Mouse (Mus musculus) liver, embryonic 13.5 days (tissue): Measurements from ENCODE around the gene Klhl20. TPM values are rescaled to one million over a fixed set of nuclear protein-coding genes. Genes with fewer than 3 reads are reported as not detected.

Experiments used
- ATAC-seq: fragments of 200-750 bp; cut with Nextera tagmentation; 2 replicates; pipeline ENCODE4 v1.8.0; 2017; ENCODE audit warnings: low read depth, mild to moderate bottlenecking, moderate number of reproducible peaks, moderate library complexity
- DNase-seq: peaks from one replicate; pipeline ENCODE4 v3.0.0; 2022
- H3K27ac ChIP-seq: fragments of 300-500 bp; sonication (generic); 2 replicates; pipeline ENCODE4 v1.5.1; 2015; ENCODE audit warnings: moderate library complexity, mild to moderate bottlenecking, inconsistent platforms
- H3K27me3 ChIP-seq: fragments of 300-500 bp; sonication (generic); 2 replicates; pipeline ENCODE4 v1.6.1; 2015; ENCODE audit warnings: mild to moderate bottlenecking, inconsistent platforms
- H3K36me3 ChIP-seq: fragments of 300-500 bp; sonication (generic); 2 replicates; pipeline ENCODE4 v1.6.1; 2015; ENCODE audit warnings: mild to moderate bottlenecking, inconsistent platforms
- H3K4me1 ChIP-seq: fragments of 300-500 bp; sonication (generic); replicated peaks from 2 replicates; pipeline ENCODE4 v1.6.1; 2015; ENCODE audit warnings: inconsistent platforms
- H3K4me2 ChIP-seq: fragments of 300-500 bp; sonication (generic); 2 replicates; pipeline ENCODE4 v1.6.1; 2015; ENCODE audit warnings: inconsistent platforms, mild to moderate bottlenecking, moderate library complexity
- H3K4me3 ChIP-seq: fragments of 300-500 bp; sonication (generic); replicated peaks from 2 replicates; pipeline ENCODE4 v1.5.1; 2015; ENCODE audit warnings: mild to moderate bottlenecking, inconsistent platforms
- H3K9ac ChIP-seq: fragments of 300-500 bp; sonication (generic); 2 replicates; pipeline ENCODE4 v1.6.1; 2015; ENCODE audit warnings: mild to moderate bottlenecking, inconsistent platforms
- H3K9me3 ChIP-seq: fragments of 300-500 bp; sonication (generic); replicated peaks from 2 replicates; pipeline ENCODE4 v1.6.1; 2016; ENCODE audit warnings: inconsistent platforms
- WGBS: fragments of 180-500 bp; shearing (Covaris S2); methylation state at CpG from one replicate; pipeline ENCODE4 v1.1.7; 2015; ENCODE audit not compliant: insufficient replicate concordance; 5-methylcytosine and 5-hydroxymethylcytosine counted together
- polyA plus RNA-seq: library from polyadenylated mRNA; unstranded; fragments of >200 nt; fragmentation: Nextera tagmentation; extraction: Ambion mirVana; gene quantifications from 2 replicates; pipeline ENCODE4 v1.2.1, GENCODE M21; 2015

The Klhl20 gene
- polyA plus RNA-seq, 1 experiment from 2014 or later: 5.7 TPM

DNA sequence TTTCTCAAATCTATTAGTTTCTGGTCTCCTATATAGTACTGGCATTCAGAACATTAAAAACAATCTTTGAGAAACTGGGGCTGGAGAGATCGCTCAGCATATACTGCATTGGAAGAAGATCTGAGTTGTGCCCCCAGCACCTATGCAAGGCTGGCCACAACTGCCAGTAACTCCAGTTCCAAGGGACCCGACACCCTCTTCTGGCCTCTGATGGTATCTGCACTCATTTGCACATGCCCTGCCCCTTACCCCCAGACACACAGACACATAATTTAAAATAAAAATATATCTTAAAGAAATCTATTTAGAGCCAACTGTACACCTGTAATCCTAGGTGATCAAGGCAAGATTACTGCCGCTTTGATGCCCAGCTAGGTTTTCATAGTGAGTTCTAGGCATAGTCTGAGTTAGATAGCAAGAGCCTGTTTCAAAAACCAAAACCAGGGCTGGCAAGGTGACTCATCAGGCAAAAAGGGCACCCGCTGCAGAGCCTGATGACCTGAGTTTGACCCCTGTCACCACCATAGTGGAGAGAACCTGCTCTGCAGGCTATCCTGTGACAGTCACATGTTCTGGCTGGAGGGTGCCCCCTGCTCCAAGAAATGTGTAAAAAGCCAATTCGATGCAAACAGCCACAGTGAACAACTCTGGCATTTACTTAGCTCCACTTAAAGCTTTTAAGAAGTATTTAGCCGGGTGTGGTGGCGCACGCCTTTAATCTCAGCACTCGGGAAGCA lies 8.9 kb upstream of the Klhl20 start:
- ATAC-seq (no peak), DNase-seq (no peak)
- no peak overlapping the region for H3K4me3 ChIP-seq
- H3K36me3 ChIP-seq: no peaks in the 10 kb centered on the region
- no peaks in the 10 kb centered on the region for H3K9me3 ChIP-seq
- peaks cover 4% of the 10 kb centered on the region; the same call in 1 of the 2 replicates for H3K4me1 ChIP-seq
- no peak overlapping the region for H3K9ac ChIP-seq
- 66% methylated on average over 9 of the region's 9 CpGs for whole genome bisulfite sequencing
- no peak overlapping the region for H3K4me2 ChIP-seq
- H3K27me3 ChIP-seq: peaks cover 17% of the 10 kb centered on the region
- H3K27ac ChIP-seq: no peak overlapping the region

DNA sequence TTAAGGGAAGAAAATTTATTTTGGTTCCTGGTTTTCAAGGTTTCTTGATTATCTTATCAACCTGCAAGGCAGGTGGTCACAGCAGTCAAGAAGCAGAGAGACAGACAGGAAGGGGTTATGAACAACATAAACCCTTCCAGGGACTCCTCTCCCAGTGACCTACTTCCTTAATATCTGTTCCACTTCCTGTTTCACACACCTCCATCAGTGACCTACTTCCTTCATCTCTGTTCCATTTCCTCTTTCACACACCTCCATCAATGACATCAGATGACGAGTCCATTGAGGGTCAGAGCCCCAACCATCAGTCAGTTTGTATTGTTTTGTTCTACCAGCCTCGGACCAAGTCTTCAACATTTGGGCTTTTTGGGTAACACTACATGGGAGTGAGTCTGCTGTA lies 8.2 kb upstream of the Klhl20 start:
- Histone ChIP-seq H3K9me3 (no peaks in the 10 kb centered on the region), H3K4me1 (peaks cover 4% of the 10 kb centered on the region; the same call in 1 of the 2 replicates), H3K27me3 (peaks cover 17% of the 10 kb centered on the region), H3K4me3 (no peak overlapping the region), H3K9ac (no peak overlapping the region), H3K4me2 (no peak overlapping the region), H3K27ac (no peak overlapping the region), H3K36me3 (no peaks in the 10 kb centered on the region)
- no peak for DNase-seq
- WGBS: 54% methylated on average over 2 of the region's 2 CpGs
- no peak for ATAC-seq

DNA sequence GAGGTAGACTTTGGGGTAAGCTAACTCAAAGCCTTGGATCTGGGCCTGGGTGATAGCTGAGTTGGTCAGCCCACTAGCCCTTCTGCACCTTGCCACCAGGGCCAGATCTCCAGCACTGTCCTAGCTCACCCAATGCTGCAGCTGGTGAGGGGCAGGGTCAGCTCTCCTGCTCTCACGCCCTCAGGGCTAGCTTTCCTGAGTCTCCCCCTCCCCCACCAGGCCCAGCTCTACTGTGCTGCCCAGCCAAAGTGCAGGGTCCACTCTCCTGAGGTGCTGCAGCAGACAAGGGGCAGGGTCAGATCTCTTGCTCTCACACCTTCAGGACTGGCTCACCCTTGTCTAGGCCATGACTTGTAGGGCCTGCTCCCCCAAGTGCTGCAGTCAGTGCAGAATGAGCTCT lies 4.8 kb downstream of the Klhl20 start:
- 74% methylated on average over 1 of the region's 1 CpGs for WGBS
- ATAC-seq (no peak), DNase-seq (no peak)
- no peaks in the 10 kb centered on the region for H3K27me3 ChIP-seq
- H3K27ac ChIP-seq: no peak overlapping the region
- H3K9me3 ChIP-seq: no peaks in the 10 kb centered on the region
- H3K36me3 ChIP-seq: peaks cover 3% of the 10 kb centered on the region
- peaks cover 17% of the 10 kb centered on the region for H3K4me1 ChIP-seq
- H3K4me2 ChIP-seq: no peak overlapping the region
- no peak overlapping the region for H3K4me3 ChIP-seq
- H3K9ac ChIP-seq: no peak overlapping the region

DNA sequence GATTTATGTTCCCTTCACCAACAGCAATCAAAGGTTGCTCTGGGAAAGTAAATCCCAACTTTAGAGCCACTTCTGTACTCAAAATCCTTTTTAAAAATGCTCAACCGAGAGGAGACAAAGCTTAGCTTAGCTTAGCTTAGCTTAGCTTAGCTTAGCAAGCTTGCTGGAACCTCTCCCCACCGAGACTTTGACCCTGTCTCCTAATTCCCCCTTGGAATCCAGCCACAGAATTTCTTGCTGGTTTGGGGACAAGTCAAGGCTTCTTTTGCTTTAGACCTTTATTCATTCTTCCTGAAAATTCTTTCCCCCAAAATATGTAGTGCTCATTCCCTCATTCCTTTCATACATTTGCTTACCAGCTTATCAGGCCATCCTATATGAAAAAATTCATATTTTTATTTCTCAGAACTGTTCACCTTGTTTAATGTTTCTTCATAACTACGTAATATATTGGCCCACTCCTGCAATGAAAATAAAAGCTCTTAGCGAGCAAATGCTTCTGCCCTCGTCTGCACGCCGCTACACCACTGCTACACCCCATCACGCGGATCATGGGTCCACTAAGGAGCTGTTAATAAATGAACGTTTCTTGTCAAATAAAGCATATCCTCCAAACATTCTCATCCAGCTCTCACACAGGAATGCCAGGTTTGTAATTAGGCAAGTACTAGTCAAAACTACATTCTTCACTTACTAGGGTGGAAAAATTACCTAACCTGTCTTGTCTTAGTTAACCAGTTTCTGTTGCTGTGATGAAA lies 8.5 kb downstream of the Klhl20 start:
- peaks cover 4% of the 10 kb centered on the region; the same call in 1 of the 2 replicates for H3K4me1 ChIP-seq
- H3K27me3 ChIP-seq: no peaks in the 10 kb centered on the region
- no peak overlapping the region for H3K27ac ChIP-seq
- H3K4me2 ChIP-seq: no peak overlapping the region
- DNase-seq (no peak), ATAC-seq (no peak)
- 84% methylated on average over 10 of the region's 10 CpGs for WGBS
- no peak overlapping the region for H3K4me3 ChIP-seq
- H3K9me3 ChIP-seq: no peaks in the 10 kb centered on the region
- peaks cover 5% of the 10 kb centered on the region for H3K36me3 ChIP-seq
- H3K9ac ChIP-seq: no peak overlapping the region

DNA sequence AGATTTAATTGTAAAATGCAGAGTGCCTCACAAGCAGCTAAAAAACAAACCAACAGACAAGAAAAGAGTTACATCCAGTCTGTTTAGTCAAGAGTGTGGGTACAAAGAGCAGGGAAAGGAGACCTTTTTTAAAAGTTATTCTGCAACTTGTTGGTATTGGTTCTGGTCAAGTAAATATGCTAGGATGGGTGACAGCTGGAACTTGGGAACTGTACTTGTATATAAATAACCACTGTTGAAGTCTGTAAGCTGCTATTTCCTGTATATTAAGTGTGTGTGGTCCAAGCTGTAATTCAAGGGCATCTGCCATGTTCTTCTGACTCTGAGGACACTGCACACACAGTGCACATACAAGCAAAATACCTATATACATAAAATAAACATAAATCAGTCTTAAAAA lies 16.7 kb downstream of the Klhl20 start:
- Histone ChIP-seq H3K4me1 (peaks cover 8% of the 10 kb centered on the region), H3K9me3 (no peaks in the 10 kb centered on the region), H3K27me3 (no peaks in the 10 kb centered on the region), H3K4me3 (no peak overlapping the region), H3K36me3 (peaks cover 1% of the 10 kb centered on the region), H3K9ac (no peak overlapping the region), H3K27ac (no peak overlapping the region), H3K4me2 (no peak overlapping the region)
- ATAC-seq: no peak
- no peak for DNase-seq

DNA sequence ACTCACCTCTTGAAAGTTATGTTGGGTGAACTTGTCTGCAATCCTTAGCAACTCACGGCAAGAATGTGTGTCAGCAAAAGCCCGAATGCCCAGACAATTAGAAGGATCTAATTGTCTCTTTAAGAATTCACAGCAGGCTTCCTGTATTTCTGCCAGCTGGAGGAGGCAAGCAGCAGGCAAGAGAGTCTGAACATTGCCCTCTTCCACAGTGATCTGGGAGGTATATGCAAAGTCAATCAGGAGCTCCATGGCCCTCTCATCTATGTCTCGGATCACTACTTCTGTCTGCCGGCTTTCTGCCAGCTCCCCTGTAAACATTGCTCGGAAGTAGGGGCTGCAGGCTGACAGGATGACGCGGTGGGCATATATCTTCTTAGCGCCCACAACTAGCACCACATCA lies 22.1 kb downstream of the Klhl20 start:
- no peak overlapping the region for H3K9ac ChIP-seq
- H3K27ac ChIP-seq: no peak overlapping the region
- no peaks in the 10 kb centered on the region for H3K27me3 ChIP-seq
- H3K9me3 ChIP-seq: no peaks in the 10 kb centered on the region
- 80% methylated on average over 8 of the region's 8 CpGs for WGBS
- no peaks in the 10 kb centered on the region; the same call in 1 of the 2 replicates for H3K4me1 ChIP-seq
- no peak overlapping the region for H3K4me2 ChIP-seq
- ATAC-seq: no peak
- DNase-seq: no peak
- H3K36me3 ChIP-seq: peaks cover 17% of the 10 kb centered on the region
- H3K4me3 ChIP-seq: no peak overlapping the region

DNA sequence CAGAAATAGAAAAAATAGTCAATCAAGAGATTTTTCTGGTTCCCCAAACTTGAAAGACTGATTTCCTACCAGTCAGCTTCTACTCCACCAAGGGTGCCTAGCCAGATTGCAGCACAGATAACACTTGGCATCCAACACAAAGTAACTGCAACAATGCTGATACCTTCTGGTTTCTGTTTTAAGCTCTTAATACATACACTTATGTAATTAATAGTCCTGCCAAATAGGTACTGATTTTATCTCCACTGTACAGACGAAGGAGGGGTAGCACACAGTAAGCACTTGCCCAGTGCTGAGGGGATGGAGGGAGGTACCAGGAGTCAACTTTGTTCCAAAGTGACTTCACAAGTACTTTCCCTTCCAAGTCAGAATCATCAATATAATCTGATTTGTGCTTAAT lies 27.5 kb downstream of the Klhl20 start:
- Histone ChIP-seq H3K4me3 (no peak overlapping the region), H3K36me3 (peaks cover 24% of the 10 kb centered on the region), H3K27ac (no peak overlapping the region), H3K27me3 (no peaks in the 10 kb centered on the region), H3K4me1 (peaks cover 15% of the 10 kb centered on the region), H3K4me2 (no peak overlapping the region), H3K9ac (no peak overlapping the region), H3K9me3 (no peaks in the 10 kb centered on the region)
- 20% methylated on average over 1 of the region's 1 CpGs for WGBS
- ATAC-seq (no peak), DNase-seq (no peak)

DNA sequence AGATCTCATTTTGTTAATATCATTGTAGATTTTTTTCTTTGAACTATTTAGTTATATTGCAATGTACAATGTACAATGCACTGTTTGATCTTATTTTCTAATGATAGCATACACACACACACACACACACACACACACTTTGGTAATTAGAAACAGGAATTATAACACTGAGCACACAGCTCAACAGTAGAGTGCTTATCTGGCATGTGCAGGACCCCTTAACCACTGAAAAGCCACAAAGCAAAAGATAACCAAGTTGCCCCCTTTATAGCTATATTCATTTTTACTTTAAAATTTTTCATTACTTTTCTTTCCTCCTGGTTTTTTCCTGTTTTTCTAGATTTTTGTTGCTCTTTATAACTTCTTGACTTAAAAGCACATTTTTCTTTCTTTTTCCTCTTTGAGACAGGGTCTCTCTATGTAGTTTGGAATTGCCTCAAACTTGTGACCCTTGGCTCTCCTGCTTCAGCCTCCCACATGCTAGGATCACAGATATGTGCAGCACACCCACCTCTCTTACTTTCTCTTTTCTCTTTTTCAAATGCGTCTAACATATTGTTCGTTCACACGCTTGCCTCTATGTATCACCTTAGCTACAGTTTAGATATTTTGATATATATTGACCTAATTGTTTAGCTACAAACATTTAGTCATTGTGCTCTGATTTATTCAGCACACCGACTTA lies 31.4 kb downstream of the Klhl20 start:
- Histone ChIP-seq H3K4me2 (peak overlapping the region; percentile 25; the same call in 1 of the 2 replicates), H3K27ac (no peak overlapping the region), H3K4me1 (peaks cover 16% of the 10 kb centered on the region), H3K27me3 (no peaks in the 10 kb centered on the region), H3K9me3 (no peaks in the 10 kb centered on the region), H3K36me3 (peaks cover 28% of the 10 kb centered on the region), H3K9ac (no peak overlapping the region), H3K4me3 (no peak overlapping the region)
- DNase-seq: peak; percentile 20
- WGBS: 24% methylated on average over 4 of the region's 4 CpGs
- ATAC-seq: peak; percentile 91

DNA sequence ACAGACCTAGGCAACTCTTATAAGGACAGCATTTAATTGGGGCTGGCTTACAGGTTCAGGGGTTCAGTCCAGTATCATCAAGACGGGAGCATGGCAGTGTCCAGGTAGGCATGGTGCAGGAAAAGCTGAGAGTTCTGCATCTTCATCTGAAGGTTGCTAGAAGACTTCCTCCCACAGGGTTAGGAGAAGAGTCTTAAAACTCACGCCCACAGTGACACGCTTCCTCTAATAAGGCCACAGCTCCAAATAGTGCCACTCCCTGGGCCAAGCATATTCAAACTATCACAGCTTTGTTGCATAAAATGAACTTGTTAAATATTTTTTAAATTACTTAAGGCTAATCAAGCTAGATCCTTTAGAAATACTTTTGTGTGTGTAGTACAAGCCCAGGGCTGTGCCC lies 54.1 kb downstream of the Klhl20 start:
- no peak for ATAC-seq
- no peak overlapping the region for H3K9ac ChIP-seq
- no peaks in the 10 kb centered on the region for H3K27me3 ChIP-seq
- peaks cover 77% of the 10 kb centered on the region for H3K36me3 ChIP-seq
- no peak for DNase-seq
- WGBS: 94% methylated on average over 3 of the region's 3 CpGs
- peaks cover 34% of the 10 kb centered on the region for H3K4me1 ChIP-seq
- no peak overlapping the region for H3K4me2 ChIP-seq
- no peak overlapping the region for H3K4me3 ChIP-seq
- H3K27ac ChIP-seq: no peak overlapping the region
- no peaks in the 10 kb centered on the region for H3K9me3 ChIP-seq

DNA sequence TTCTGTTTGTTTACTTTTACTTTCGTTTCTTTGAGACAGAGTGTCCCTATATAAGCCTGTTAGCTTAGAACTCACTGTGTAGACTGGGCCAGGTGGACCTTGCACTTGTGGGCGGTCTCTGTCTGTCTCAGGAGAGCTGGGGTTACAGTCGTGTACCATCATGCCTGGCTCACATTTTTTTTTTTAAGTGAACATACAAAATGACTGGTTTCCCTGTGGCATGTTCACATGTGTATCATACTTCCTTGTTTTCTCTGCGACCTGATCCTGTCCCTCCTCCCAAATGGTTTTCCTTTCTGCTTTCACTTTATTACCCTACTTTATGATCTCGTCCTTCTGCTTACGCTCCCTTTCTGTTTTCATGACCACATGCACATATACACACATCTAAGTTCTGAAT lies 55.1 kb downstream of the Klhl20 start:
- Histone ChIP-seq H3K27me3 (no peaks in the 10 kb centered on the region), H3K4me3 (no peak overlapping the region), H3K9me3 (no peaks in the 10 kb centered on the region), H3K9ac (no peak overlapping the region), H3K36me3 (peaks cover 70% of the 10 kb centered on the region), H3K4me2 (no peak overlapping the region), H3K27ac (no peak overlapping the region), H3K4me1 (peaks cover 37% of the 10 kb centered on the region)
- DNase-seq: no peak
- peak; percentile 43; the same call in 1 of the 2 replicates for ATAC-seq
- 75% methylated on average over 6 of the region's 6 CpGs for WGBS

DNA sequence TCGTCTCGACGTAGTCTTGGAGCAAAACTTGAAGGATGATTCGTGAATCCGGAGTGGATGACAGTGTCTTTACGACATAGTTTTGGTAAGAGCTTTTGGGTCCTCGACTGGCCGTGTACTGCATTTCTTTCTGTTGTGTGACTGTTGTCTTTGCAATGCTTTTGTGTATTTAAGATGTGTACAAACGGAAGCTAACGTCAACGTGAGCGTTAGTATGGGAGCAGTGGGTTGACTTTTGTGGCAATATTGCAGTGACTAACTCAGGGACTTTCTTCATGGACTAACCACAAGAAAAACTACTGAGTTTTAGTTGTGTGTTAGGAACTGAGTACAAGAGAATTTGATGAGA lies 60.1 kb downstream of the Klhl20 start:
- WGBS: 0% methylated on average over 12 of the region's 12 CpGs
- no peak for ATAC-seq

More for the DNA sequence above, 60.1 kb downstream of the Klhl20 start:
- H3K4me3 ChIP-seq: peak overlapping the region; percentile 87
- H3K4me2 ChIP-seq: peak overlapping the region; percentile 85
- H3K9me3 ChIP-seq: no peaks in the 10 kb centered on the region
- no peaks in the 10 kb centered on the region for H3K27me3 ChIP-seq
- H3K27ac ChIP-seq: peak overlapping the region; percentile 86
- peaks cover 44% of the 10 kb centered on the region for H3K4me1 ChIP-seq
- H3K9ac ChIP-seq: peak overlapping the region; percentile 91
- H3K36me3 ChIP-seq: peaks cover 28% of the 10 kb centered on the region
- DNase-seq: no peak
